Mouse (Mus musculus): ENCODE data around the gene Cnpy4. TPM values are rescaled to one million over a fixed set of nuclear protein-coding genes. Genes with fewer than 3 reads are reported as not detected.
"Not testable (repeated sequence)": the region's sequence is repeated elsewhere in the genome, so short reads cannot be mapped to it uniquely, and the experiment has no call there.

Cnpy4 gene
- total RNA-seq, 4 experiments from 2014 or later, result 4.9 to 7.0 (median 5.9) TPM

- DNase-seq (ENCODE audit: low spot score), result no peak
Observed at GRCm38 (mm10) chr5:138202086-138202485, 14.8 kb downstream of the Cnpy4 start.

- no peak for DNase-seq (ENCODE audit: low spot score)
Observed at GRCm38 (mm10) chr5:138207253-138207652, 20.0 kb downstream of the Cnpy4 start.

GRCm38 (mm10) chr5:138207873-138208272, 20.6 kb downstream of the Cnpy4 start:
- no peak for DNase-seq (ENCODE audit: low spot score)

GRCm38 (mm10) chr5:138216632-138217031, 29.3 kb downstream of the Cnpy4 start:
- DNase-seq (ENCODE audit: low spot score), result not testable (repeated sequence)

GRCm38 (mm10) chr5:138219864-138220263, 32.6 kb downstream of the Cnpy4 start:
- no peak for DNase-seq (ENCODE audit: low spot score)

- DNase-seq (ENCODE audit: low spot score), result peak; percentile 78
Observed at GRCm38 (mm10) chr5:138222111-138222510, 34.8 kb downstream of the Cnpy4 start.

- DNase-seq (ENCODE audit: low spot score), result no peak
Observed at GRCm38 (mm10) chr5:138223287-138223686, 36.0 kb downstream of the Cnpy4 start.

- DNase-seq (ENCODE audit: low spot score), result no peak
Observed at GRCm38 (mm10) chr5:138225700-138226099, 38.4 kb downstream of the Cnpy4 start, which contains the start of gene Nxpe5. Gene Nxpe5, plus strand, starts transcription at chr5:138225898.

- DNase-seq (ENCODE audit: low spot score), result no peak
Observed at GRCm38 (mm10) chr5:138226491-138226890, 39.2 kb downstream of the Cnpy4 start.

- peak; percentile 34 for DNase-seq (ENCODE audit: low spot score)
Observed at GRCm38 (mm10) chr5:138227367-138227766, 40.1 kb downstream of the Cnpy4 start.

GRCm38 (mm10) chr5:138228026-138228425, 40.7 kb downstream of the Cnpy4 start:
- DNase-seq (ENCODE audit: low spot score), result no peak

GRCm38 (mm10) chr5:138229511-138229910, 42.2 kb downstream of the Cnpy4 start:
- no peak for DNase-seq (ENCODE audit: low spot score)

GRCm38 (mm10) chr5:138233778-138234177, 46.5 kb downstream of the Cnpy4 start:
- no peak for DNase-seq (ENCODE audit: low spot score)

- no peak for DNase-seq (ENCODE audit: low spot score)
Observed at GRCm38 (mm10) chr5:138234224-138234623, 46.9 kb downstream of the Cnpy4 start.

- DNase-seq (ENCODE audit: low spot score), result no peak
Observed at GRCm38 (mm10) chr5:138241511-138241910, 54.2 kb downstream of the Cnpy4 start.

Small RNA genes lying within 50 kb of the gene (microRNA-seq; reads per million reads assigned to microRNA genes)
- gene Mir106b, result 811 reads per million, percentile 80 among the genes with 10 or more reads in this experiment
- 293 reads per million, percentile 71 among the genes with 10 or more reads in this experiment for gene Mir25
- 3,180 reads per million, percentile 90 among the genes with 10 or more reads in this experiment for gene Mir93

Other genes starting within 250 kb of the Cnpy4 start
- under 1 TPM; 0.09 to 0.34 (median 0.24) TPM for gene Gjc3, start 224.4 kb upstream of the Cnpy4 start, total RNA-seq (2022)
- gene Azgp1, start 206.0 kb upstream of the Cnpy4 start, total RNA-seq (2022), result not detected
- gene Smok3a, start 166.2 kb upstream of the Cnpy4 start, total RNA-seq (2022), result not detected
- gene Smok3b, start 166.1 kb upstream of the Cnpy4 start, total RNA-seq (2022), result not detected
- gene Smok3c, start 134.3 kb upstream of the Cnpy4 start, total RNA-seq (2022), result not detected
- gene Zkscan1, start 102.4 kb upstream of the Cnpy4 start, total RNA-seq (2022), result 10 to 100 TPM; 13.7 to 16.2 (median 15.3) TPM
- 10 to 100 TPM; 11.2 to 12.9 (median 11.9) TPM for gene Zscan21, start 70.6 kb upstream of the Cnpy4 start, total RNA-seq (2022)
- gene Zfp113, start 31.7 kb upstream of the Cnpy4 start, total RNA-seq (2022), result 1 to 10 TPM; 6.2 to 8.5 (median 8.3) TPM
- gene Cops6, start 26.4 kb upstream of the Cnpy4 start, total RNA-seq (2022), result 100 to 1,000 TPM; 117 to 139 (median 133) TPM
- 10 to 100 TPM in 1 of 4 experiments, 1 to 10 TPM in 3; 6.0 to 11.3 (median 7.6) TPM for gene Ap4m1, start 15.5 kb upstream of the Cnpy4 start, total RNA-seq (2022)
- gene Mcm7, start 15.1 kb upstream of the Cnpy4 start, total RNA-seq (2022), result 10 to 100 TPM in 1 of 4 experiments, 1 to 10 TPM in 3; 7.2 to 11.5 (median 8.2) TPM
- gene Taf6, start within 50 bp of the Cnpy4 start, total RNA-seq (2022), result 10 to 100 TPM; 32.6 to 34.7 (median 34.2) TPM
- gene Mblac1, start 6.8 kb downstream of the Cnpy4 start, total RNA-seq (2022), result 1 to 10 TPM; 1.8 to 4.3 (median 2.4) TPM
- gene Nxpe5, start 38.4 kb downstream of the Cnpy4 start, total RNA-seq (2022), result 1 to 10 TPM in 1 of 4 experiments, under 1 TPM in 3; 0.56 to 1.3 (median 0.66) TPM
- 10 to 100 TPM; 54.5 to 61.7 (median 56.2) TPM for gene Lamtor4, start 68.0 kb downstream of the Cnpy4 start, total RNA-seq (2022)
- 1 to 10 TPM; 2.7 to 4.4 (median 3.4) TPM for gene BC037034, start 76.5 kb downstream of the Cnpy4 start, total RNA-seq (2022)
- gene Gal3st4, start 85.4 kb downstream of the Cnpy4 start, total RNA-seq (2022), result under 1 TPM in 1 of 4 experiments, not detected in 3; 0.17 TPM
- gene Gm43720, start 92.5 kb downstream of the Cnpy4 start, total RNA-seq (2022), result not detected
- under 1 TPM in 2 of 4 experiments, not detected in 2; 0.22 to 0.34 TPM for gene Gpc2, start 92.5 kb downstream of the Cnpy4 start, total RNA-seq (2022)
- not detected for gene Stag3, start 92.8 kb downstream of the Cnpy4 start, total RNA-seq (2022)
- gene Pvrig, start 154.5 kb downstream of the Cnpy4 start, total RNA-seq (2022), result under 1 TPM in 1 of 4 experiments, not detected in 3; 0.52 TPM

Data from heart, adult 8-10 months (tissue).